Mouse (Mus musculus) stomach, postnatal 0 days (tissue): ENCODE measurements at regions not wholly inside any gene's neighbourhood (a gene's known extent, or its start where the extent isn't known, plus 50 kb on each side); places are given as distances from the start of the nearest gene placed in this dataset.

Source experiments
- ATAC-seq: fragments of 200-750 bp; cut with Nextera tagmentation; 2 replicates; pipeline ENCODE4 v1.8.0; 2017; ENCODE audit not compliant: low FRiP score, low TSS enrichment
- DNase-seq: peaks from one replicate; pipeline ENCODE4 v3.0.0-alpha.2; 2016; ENCODE audit warnings: low spot score
- H3K27ac ChIP-seq: fragments of 300-500 bp; sonication (generic); replicated peaks from 2 replicates; pipeline ENCODE4 v1.5.1; 2014; ENCODE audit warnings: mild to moderate bottlenecking, control low read depth
- H3K27me3 ChIP-seq: fragments of 300-500 bp; sonication (generic); 2 replicates; pipeline ENCODE4 v1.6.1; 2014; ENCODE audit warnings: low read length; ENCODE audit not compliant: control insufficient read depth, insufficient read depth
- H3K36me3 ChIP-seq: fragments of 300-500 bp; sonication (generic); 2 replicates; pipeline ENCODE4 v1.6.1; 2014; ENCODE audit warnings: low read length, mixed read lengths; ENCODE audit not compliant: control insufficient read depth, insufficient read depth
- H3K4me1 ChIP-seq: fragments of 300-500 bp; sonication (generic); replicated peaks from 2 replicates; pipeline ENCODE4 v1.6.1; 2014; ENCODE audit warnings: antibody characterized with exemption; ENCODE audit not compliant: control insufficient read depth, insufficient read depth
- H3K4me2 ChIP-seq: fragments of 300-500 bp; sonication (generic); replicated peaks from 2 replicates; pipeline ENCODE4 v1.6.1; 2014; ENCODE audit warnings: low read depth, mild to moderate bottlenecking, control low read depth, moderate library complexity
- H3K4me3 ChIP-seq: fragments of 300-500 bp; sonication (generic); 2 replicates; pipeline ENCODE4 v1.5.1; 2014; ENCODE audit warnings: low read depth, low read length, control low read depth
- H3K9ac ChIP-seq: fragments of 300-500 bp; sonication (generic); 2 replicates; pipeline ENCODE4 v1.6.1; 2014; ENCODE audit warnings: mild to moderate bottlenecking, low read length, control low read depth, mixed read lengths
- H3K9me3 ChIP-seq: fragments of 300-500 bp; sonication (generic); 2 replicates; pipeline ENCODE4 v1.6.1; 2016; ENCODE audit warnings: low read length; ENCODE audit not compliant: control insufficient read depth
- CTCF ChIP-seq: IDR thresholded peaks from 2 replicates; pipeline ENCODE4 v1.5.1; 2016; ENCODE audit warnings: antibody characterized with exemption, low read depth, mild to moderate bottlenecking, moderate library complexity
- EP300 ChIP-seq: optimal IDR thresholded peaks from 2 replicates; pipeline ENCODE3; 2016; ENCODE audit warnings: antibody characterized with exemption
- WGBS: fragments of 180-500 bp; shearing (Covaris S2); extraction: QIAGEN DNeasy Blood & Tissue Kit; methylation state at CpG from one replicate; pipeline ENCODE4 v1.1.7; 2014; 5-methylcytosine and 5-hydroxymethylcytosine counted together

GRCm38 (mm10) chr1:159034952-159035351, 54.7 kb upstream of the Pappa2 start:
- Histone ChIP-seq H3K9me3 (no peaks in the 10 kb centered on the region), H3K4me3 (no peak overlapping the region), H3K36me3 (no peaks in the 10 kb centered on the region), H3K27me3 (no peaks in the 10 kb centered on the region), H3K9ac (no peak overlapping the region), H3K27ac (no peak overlapping the region), H3K4me2 (no peak overlapping the region), H3K4me1 (no peaks in the 10 kb centered on the region)
- ATAC-seq (no peak), DNase-seq (no peak)
- TF ChIP-seq EP300 (no peak), CTCF (no peak)
- WGBS: 70% methylated on average over 2 of the region's 2 CpGs

- Histone ChIP-seq H3K4me3 (no peak overlapping the region), H3K4me2 (no peak overlapping the region), H3K27me3 (no peaks in the 10 kb centered on the region), H3K9ac (no peak overlapping the region), H3K27ac (no peak overlapping the region), H3K4me1 (no peaks in the 10 kb centered on the region), H3K9me3 (no peaks in the 10 kb centered on the region), H3K36me3 (no peaks in the 10 kb centered on the region)
- ATAC-seq (no peak), DNase-seq (no peak)
- 80% methylated on average over 6 of the region's 6 CpGs for WGBS
- TF ChIP-seq CTCF (no peak), EP300 (no peak)
These were observed 56.1 kb upstream of the Pappa2 start for GRCm38 (mm10) chr1:159036371-159036770.

GRCm38 (mm10) chr1:159045870-159046385, 65.6 kb upstream of the Pappa2 start:
- Histone ChIP-seq H3K9me3 (no peaks in the 10 kb centered on the region), H3K4me3 (no peak overlapping the region), H3K27ac (no peak overlapping the region), H3K27me3 (no peaks in the 10 kb centered on the region), H3K4me1 (no peaks in the 10 kb centered on the region), H3K9ac (no peak overlapping the region), H3K36me3 (no peaks in the 10 kb centered on the region), H3K4me2 (no peak overlapping the region)
- WGBS: 66% methylated on average over 4 of the region's 4 CpGs
- no peak for ATAC-seq
- TF ChIP-seq EP300 (no peak), CTCF (no peak)
- no peak for DNase-seq

GRCm38 (mm10) chr1:159065024-159065423, 84.7 kb upstream of the Pappa2 start:
- Histone ChIP-seq H3K27ac (no peak overlapping the region), H3K4me3 (no peak overlapping the region), H3K4me2 (no peak overlapping the region), H3K9me3 (no peaks in the 10 kb centered on the region), H3K27me3 (no peaks in the 10 kb centered on the region), H3K4me1 (no peaks in the 10 kb centered on the region), H3K9ac (no peak overlapping the region), H3K36me3 (no peaks in the 10 kb centered on the region)
- no peak for DNase-seq
- 53% methylated on average over 1 of the region's 1 CpGs for WGBS
- TF ChIP-seq CTCF: no peak
- no peak for TF ChIP-seq EP300
- no peak for ATAC-seq

GRCm38 (mm10) chr1:159099205-159099604, 118.9 kb upstream of the Pappa2 start:
- no peak for TF ChIP-seq EP300
- no peak for TF ChIP-seq CTCF
- H3K9me3 ChIP-seq: no peaks in the 10 kb centered on the region
- H3K27me3 ChIP-seq: no peaks in the 10 kb centered on the region
- 59% methylated on average over 2 of the region's 2 CpGs for WGBS
- H3K4me1 ChIP-seq: no peaks in the 10 kb centered on the region
- H3K4me3 ChIP-seq: no peak overlapping the region
- no peak overlapping the region for H3K9ac ChIP-seq
- DNase-seq (no peak), ATAC-seq (no peak; the same call in 1 of the 2 replicates)
- H3K27ac ChIP-seq: no peak overlapping the region
- no peaks in the 10 kb centered on the region for H3K36me3 ChIP-seq
- no peak overlapping the region for H3K4me2 ChIP-seq

- Histone ChIP-seq H3K27ac (no peak overlapping the region), H3K36me3 (no peaks in the 10 kb centered on the region), H3K4me1 (no peaks in the 10 kb centered on the region), H3K4me2 (no peak overlapping the region), H3K4me3 (no peak overlapping the region), H3K9ac (no peak overlapping the region), H3K27me3 (no peaks in the 10 kb centered on the region), H3K9me3 (no peaks in the 10 kb centered on the region)
- ATAC-seq: no peak
- TF ChIP-seq CTCF: no peak
- no peak for TF ChIP-seq EP300
- WGBS: 70% methylated on average over 3 of the region's 3 CpGs
- DNase-seq: no peak
These were observed 109.9 kb upstream of the Cop1 start for GRCm38 (mm10) chr1:159122201-159122600.
